Mouse (Mus musculus) ES-E14 (cell line): ENCODE data around the gene 5730522E02Rik. TPM values are rescaled to one million over a fixed set of nuclear protein-coding genes. Genes with fewer than 3 reads are reported as not detected.

Experiments
- DNase-seq: peaks from one replicate; pipeline ENCODE4 v3.0.0-alpha.2; 2013; ENCODE audit warnings: low read depth, low spot score
- H3K27ac ChIP-seq: 2 replicates; pipeline ENCODE4 v1.5.1; 2012; ENCODE audit warnings: low read depth, mild to moderate bottlenecking, low read length, moderate library complexity, mixed read lengths; ENCODE audit not compliant: poor library complexity, insufficient read depth, severe bottlenecking
- H3K36me3 ChIP-seq: 2 replicates; pipeline ENCODE4 v1.6.1; 2012; ENCODE audit warnings: mild to moderate bottlenecking, low read length, moderate library complexity, mixed read lengths; ENCODE audit not compliant: control insufficient read depth, poor library complexity, insufficient read depth, severe bottlenecking
- H3K4me1 ChIP-seq, 2 experiments: fragments of 150-350 bp in 1 of 2; sonication (generic) in 1 of 2; 2 replicates each; pipeline ENCODE4 v1.6.1; 2012; ENCODE audit warnings: low read length in 2 of 2, mild to moderate bottlenecking in 1 of 2, mixed read lengths in 1 of 2; ENCODE audit not compliant: control insufficient read depth in 2 of 2, insufficient read depth in 2 of 2, poor library complexity in 1 of 2
- H3K4me3 ChIP-seq, 2 experiments: fragments of 150-350 bp in 1 of 2; sonication (generic) in 1 of 2; 2 replicates each; pipeline ENCODE4 v1.5.1; 2012; ENCODE audit warnings: low read length in 2 of 2, low read depth in 1 of 2, mild to moderate bottlenecking in 1 of 2, mixed read lengths in 1 of 2; ENCODE audit not compliant: insufficient read depth in 1 of 2, poor library complexity in 1 of 2, severe bottlenecking in 1 of 2
- H3K9ac ChIP-seq: 2 replicates; pipeline ENCODE4 v1.6.1; 2012; ENCODE audit warnings: low read depth, mild to moderate bottlenecking, low read length, mixed read lengths; ENCODE audit not compliant: poor library complexity, insufficient read depth, severe bottlenecking
- H3K9me3 ChIP-seq: fragments of 150-350 bp; sonication (generic); 2 replicates; pipeline ENCODE4 v1.6.1; 2012; ENCODE audit warnings: low read depth, mild to moderate bottlenecking, low read length; ENCODE audit not compliant: control insufficient read depth, insufficient read depth
- CHD2 ChIP-seq: IDR thresholded peaks from 2 replicates; pipeline ENCODE4 v1.6.1; 2014; ENCODE audit warnings: mild to moderate bottlenecking, low read depth, low read length, inconsistent platforms
- HCFC1 ChIP-seq: IDR thresholded peaks from 2 replicates; pipeline ENCODE4 v1.6.1; 2012; ENCODE audit warnings: low read length, inconsistent platforms, borderline replicate concordance; ENCODE audit not compliant: insufficient read depth
- MAFK ChIP-seq: IDR thresholded peaks from 2 replicates; pipeline ENCODE4 v1.6.1; 2014; ENCODE audit warnings: mild to moderate bottlenecking, low read depth, low read length, inconsistent platforms; ENCODE audit not compliant: insufficient read depth
- ZC3H11A ChIP-seq: IDR thresholded peaks from 2 replicates; pipeline ENCODE4 v1.6.1; 2012; ENCODE audit warnings: low read depth, mild to moderate bottlenecking, inconsistent platforms, low read length, borderline replicate concordance
- ZNF384 ChIP-seq: IDR thresholded peaks from 2 replicates; pipeline ENCODE4 v1.6.1; 2012; ENCODE audit warnings: low read depth, low read length, inconsistent platforms
- in situ Hi-C, 2 experiments: fragments of 600-800 bp; cut with MboI; formaldehyde crosslinking; loops; one replicate each; pipeline ENCODE4 v1.15.1; 2025; ENCODE audit warnings: low sequenced_read_pairs in 2 of 2, inconsistent platforms in 1 of 2; ENCODE audit not compliant: unreplicated experiment in 2 of 2
- total RNA-seq: library from RNA; depleted of rRNA; stranded (reverse); fragments of 300-350 nt; gene quantifications from 2 replicates; pipeline ENCODE4 v1.2.3, GENCODE M21; 2012; rRNA removed

Gene 5730522E02Rik
- total RNA-seq, 1 experiment, result 0.62 TPM

GRCm38 (mm10) chr11:25590215-25590614 lies 620.3 kb downstream of the 5730522E02Rik start:
- in situ Hi-C loops, result no loop called here
- TF ChIP-seq HCFC1, result no peak
- TF ChIP-seq ZC3H11A, result no peak
- TF ChIP-seq MAFK, result no peak

GRCm38 (mm10) chr11:25589509-25589908 lies 621.1 kb downstream of the 5730522E02Rik start:
- no peaks in the 10 kb centered on the region for H3K9me3 ChIP-seq
- DNase-seq, result no peak
- no peak overlapping the region for H3K4me3 ChIP-seq
- no peak for TF ChIP-seq ZNF384
- TF ChIP-seq HCFC1, result no peak
- TF ChIP-seq ZC3H11A, result 0 out of 2 replicates have a peak, but pooled peaks have one; percentile 11
- no peak for TF ChIP-seq CHD2
- no peak overlapping the region for H3K27ac ChIP-seq
- H3K4me1 ChIP-seq, result no peaks in the 10 kb centered on the region
- in situ Hi-C loops, result no loop called here
- H3K9ac ChIP-seq, result no peak overlapping the region
- no peaks in the 10 kb centered on the region for H3K36me3 ChIP-seq

More at GRCm38 (mm10) chr11:25590215-25590614, 620.3 kb downstream of the 5730522E02Rik start:
- H3K4me1 ChIP-seq, result no peaks in the 10 kb centered on the region
- no peak overlapping the region for H3K4me3 ChIP-seq
- no peaks in the 10 kb centered on the region for H3K9me3 ChIP-seq
- DNase-seq, result no peak
- H3K9ac ChIP-seq, result no peak overlapping the region
- H3K36me3 ChIP-seq, result no peaks in the 10 kb centered on the region
- H3K27ac ChIP-seq, result no peak overlapping the region

GRCm38 (mm10) chr11:25574129-25574465 lies 636.5 kb downstream of the 5730522E02Rik start:
- Histone ChIP-seq H3K4me1 (no peaks in the 10 kb centered on the region), H3K36me3 (no peaks in the 10 kb centered on the region), H3K27ac (no peak overlapping the region), H3K9me3 (no peaks in the 10 kb centered on the region), H3K4me3 (no peak overlapping the region), H3K9ac (no peak overlapping the region)
- DNase-seq, result no peak
- in situ Hi-C loops, result no loop called here
- TF ChIP-seq MAFK (no peak), HCFC1 (no peak), ZC3H11A (no peak), ZNF384 (no peak), CHD2 (no peak)

GRCm38 (mm10) chr11:25573408-25574128 lies 637.0 kb downstream of the 5730522E02Rik start:
- in situ Hi-C loops, result no loop called here

GRCm38 (mm10) chr11:25571396-25571795 lies 639.2 kb downstream of the 5730522E02Rik start:
- Histone ChIP-seq H3K4me3 (no peak overlapping the region), H3K36me3 (no peaks in the 10 kb centered on the region), H3K4me1 (no peaks in the 10 kb centered on the region), H3K9me3 (no peaks in the 10 kb centered on the region), H3K27ac (no peak overlapping the region), H3K9ac (no peak overlapping the region)
- TF ChIP-seq HCFC1 (no peak), ZNF384 (no peak), ZC3H11A (no peak), CHD2 (no peak), MAFK (no peak)
- no peak for DNase-seq
- in situ Hi-C loops, result no loop called here

More at GRCm38 (mm10) chr11:25573408-25574128, 637.0 kb downstream of the 5730522E02Rik start:
- no peak for DNase-seq
- H3K9me3 ChIP-seq, result no peaks in the 10 kb centered on the region
- H3K9ac ChIP-seq, result no peak overlapping the region
- H3K4me1 ChIP-seq, result no peaks in the 10 kb centered on the region
- H3K36me3 ChIP-seq, result no peaks in the 10 kb centered on the region
- no peak overlapping the region for H3K27ac ChIP-seq
- no peak overlapping the region for H3K4me3 ChIP-seq
- TF ChIP-seq CHD2, result no peak
- TF ChIP-seq ZC3H11A, result no peak
- TF ChIP-seq MAFK, result no peak
- no peak for TF ChIP-seq HCFC1

Other genes with a start within 250 kb of the 5730522E02Rik start
- 19.6 and 23.0 TPM in 2 replicates for gene Fancl, start 175.4 kb upstream of the 5730522E02Rik start, total RNA-seq